Mouse (Mus musculus) bone marrow, adult 2 months (tissue): ENCODE results near the gene Hoxb8. TPM values are rescaled to one million over a fixed set of nuclear protein-coding genes. Genes with fewer than 3 reads are reported as not detected.
A peak's percentile ranks its signal among the peaks of the same experiment; 100 is the strongest.

ENCODE experiments used
- H3K27ac ChIP-seq: fragments of 200-500 bp; 2 replicates; pipeline ENCODE4 v1.5.1; 2012; ENCODE audit warnings: low read depth, mild to moderate bottlenecking, control low read depth, inconsistent platforms, low read length; ENCODE audit not compliant: control insufficient read depth, poor library complexity, insufficient read depth
- H3K4me1 ChIP-seq: fragments of 200-500 bp; 2 replicates; pipeline ENCODE4 v1.6.1; 2011; ENCODE audit warnings: low read length; ENCODE audit not compliant: control insufficient read depth, insufficient read depth
- H3K4me3 ChIP-seq: fragments of 200-500 bp; replicated peaks from 2 replicates; pipeline ENCODE3; 2011; ENCODE audit warnings: mild to moderate bottlenecking, low read depth, low read length, control low read depth; ENCODE audit not compliant: control insufficient read depth
- CTCF ChIP-seq: fragments of 200-500 bp; IDR thresholded peaks from 2 replicates; pipeline ENCODE4 v1.5.1; 2011; ENCODE audit warnings: low read length, control low read depth; ENCODE audit not compliant: control insufficient read depth, insufficient read depth
- POLR2A ChIP-seq: fragments of 200-500 bp; IDR thresholded peaks from 2 replicates; pipeline ENCODE4 v1.6.1; 2011; ENCODE audit warnings: low read depth, mild to moderate bottlenecking, control low read depth, low read length, borderline replicate concordance; ENCODE audit not compliant: control insufficient read depth
- WGBS: fragments of 180-500 bp; shearing (Covaris S2); methylation state at CpG from one replicate; pipeline ENCODE4 v1.1.7; 2018; 5-methylcytosine and 5-hydroxymethylcytosine counted together
- polyA plus RNA-seq: library from polyadenylated mRNA; stranded (reverse); fragments of >200 nt; gene quantifications from 2 replicates; pipeline ENCODE4 v1.2.4, GENCODE M21; 2011; ENCODE audit warnings: low replicate concordance; ENCODE audit not compliant: missing spikeins, insufficient read depth, insufficient read length

Hoxb8 gene
- polyA plus RNA-seq, 1 experiment: 0.75 TPM

GRCm38 (mm10) chr11:96255996-96256445 lies 25.7 kb upstream of the Hoxb8 start:
- Histone ChIP-seq H3K4me3 (no peak overlapping the region), H3K27ac (no peak overlapping the region), H3K4me1 (no peaks in the 10 kb centered on the region)
- TF ChIP-seq POLR2A (no peak), CTCF (no peak)
- WGBS: 23% methylated on average over 14 of the region's 14 CpGs

- Histone ChIP-seq H3K4me3 (no peak overlapping the region), H3K27ac (no peak overlapping the region), H3K4me1 (no peaks in the 10 kb centered on the region)
- no peak for TF ChIP-seq CTCF
- no peak for TF ChIP-seq POLR2A
- 41% methylated on average over 2 of the region's 2 CpGs for WGBS
These were observed 24.6 kb upstream of the Hoxb8 start for GRCm38 (mm10) chr11:96257141-96257540.

- TF ChIP-seq POLR2A (no peak), CTCF (no peak)
- Histone ChIP-seq H3K27ac (no peak overlapping the region), H3K4me1 (no peaks in the 10 kb centered on the region), H3K4me3 (no peak overlapping the region)
- 54% methylated on average over 2 of the region's 2 CpGs for WGBS
These were observed 22.7 kb upstream of the Hoxb8 start for GRCm38 (mm10) chr11:96259038-96259437.

GRCm38 (mm10) chr11:96259511-96259910 lies 22.2 kb upstream of the Hoxb8 start:
- Histone ChIP-seq H3K4me1 (no peaks in the 10 kb centered on the region), H3K27ac (no peak overlapping the region), H3K4me3 (no peak overlapping the region)
- WGBS: 10% methylated on average over 1 of the region's 1 CpGs
- no peak for TF ChIP-seq CTCF
- no peak for TF ChIP-seq POLR2A

DNA sequence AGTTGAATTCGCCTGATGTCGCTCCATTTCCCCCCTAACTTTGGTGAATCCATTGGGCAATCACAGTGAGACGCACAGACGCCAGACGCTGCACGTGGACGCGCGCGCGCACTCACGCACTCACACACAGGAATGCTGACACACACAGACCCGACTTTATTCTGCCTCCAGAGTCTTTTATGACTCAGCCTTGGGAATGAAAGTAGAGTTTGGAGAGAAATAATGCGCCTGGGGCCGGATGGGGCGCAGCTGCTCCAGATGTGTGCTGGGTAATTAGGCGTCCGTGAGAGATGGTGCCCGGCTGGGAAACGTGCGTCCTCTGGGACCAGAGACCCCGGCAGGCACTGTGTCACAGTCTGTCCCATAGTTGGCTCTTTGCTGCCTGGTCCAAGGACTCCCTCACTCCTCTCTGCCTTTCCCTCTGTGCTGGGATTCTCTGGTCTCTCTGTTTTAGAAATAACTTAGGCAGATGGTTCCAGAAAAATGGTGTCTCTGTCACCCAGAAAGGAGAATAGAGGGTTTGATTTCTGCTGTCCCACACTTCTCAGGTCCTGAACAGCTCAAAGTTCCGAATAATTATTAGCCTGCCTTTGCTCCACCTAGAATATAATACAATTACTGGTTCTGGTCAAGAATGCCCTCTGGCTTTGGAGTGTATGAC lies 21.3 kb upstream of the Hoxb8 start:
- 32% methylated on average over 23 of the region's 23 CpGs for WGBS
- Histone ChIP-seq H3K4me3 (no peak overlapping the region), H3K27ac (no peak overlapping the region), H3K4me1 (no peaks in the 10 kb centered on the region)
- no peak for TF ChIP-seq POLR2A
- TF ChIP-seq CTCF: no peak

GRCm38 (mm10) chr11:96261323-96261890 lies 20.3 kb upstream of the Hoxb8 start:
- 10% methylated on average over 24 of the region's 24 CpGs for WGBS
- TF ChIP-seq CTCF: peak; percentile 77
- TF ChIP-seq POLR2A: no peak
- Histone ChIP-seq H3K4me3 (no peak overlapping the region), H3K4me1 (no peaks in the 10 kb centered on the region), H3K27ac (no peak overlapping the region)

DNA sequence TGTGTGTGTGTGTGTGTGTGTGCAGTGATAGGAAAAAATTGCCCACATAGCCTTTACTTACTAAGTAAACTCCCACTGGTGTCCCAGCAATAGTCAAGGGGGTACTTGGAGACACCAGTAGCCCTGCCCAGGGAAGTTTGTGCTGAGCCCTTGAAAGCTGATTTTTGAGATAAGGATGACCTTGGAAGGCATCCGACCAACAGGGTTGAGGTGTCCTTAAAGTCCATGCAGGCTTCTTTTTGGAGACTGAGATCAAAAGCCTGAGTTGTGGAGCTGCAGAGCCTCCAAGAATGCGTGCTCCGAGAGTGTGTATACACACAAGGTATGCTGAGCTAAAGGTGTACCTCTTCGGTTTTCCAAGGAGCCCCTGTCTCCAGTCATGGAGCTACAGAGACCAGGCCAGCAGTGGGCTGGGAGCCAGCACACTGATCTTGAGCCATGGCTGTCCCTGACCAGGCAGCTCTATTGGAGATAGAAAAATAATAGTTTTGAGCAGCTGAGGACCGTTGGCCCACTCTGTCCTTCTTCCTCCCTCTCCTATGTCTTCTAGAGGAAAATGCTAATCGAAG lies 19.4 kb upstream of the Hoxb8 start:
- Histone ChIP-seq H3K4me1 (no peaks in the 10 kb centered on the region), H3K27ac (no peak overlapping the region), H3K4me3 (no peak overlapping the region)
- TF ChIP-seq POLR2A (no peak), CTCF (no peak)
- 51% methylated on average over 6 of the region's 6 CpGs for WGBS

DNA sequence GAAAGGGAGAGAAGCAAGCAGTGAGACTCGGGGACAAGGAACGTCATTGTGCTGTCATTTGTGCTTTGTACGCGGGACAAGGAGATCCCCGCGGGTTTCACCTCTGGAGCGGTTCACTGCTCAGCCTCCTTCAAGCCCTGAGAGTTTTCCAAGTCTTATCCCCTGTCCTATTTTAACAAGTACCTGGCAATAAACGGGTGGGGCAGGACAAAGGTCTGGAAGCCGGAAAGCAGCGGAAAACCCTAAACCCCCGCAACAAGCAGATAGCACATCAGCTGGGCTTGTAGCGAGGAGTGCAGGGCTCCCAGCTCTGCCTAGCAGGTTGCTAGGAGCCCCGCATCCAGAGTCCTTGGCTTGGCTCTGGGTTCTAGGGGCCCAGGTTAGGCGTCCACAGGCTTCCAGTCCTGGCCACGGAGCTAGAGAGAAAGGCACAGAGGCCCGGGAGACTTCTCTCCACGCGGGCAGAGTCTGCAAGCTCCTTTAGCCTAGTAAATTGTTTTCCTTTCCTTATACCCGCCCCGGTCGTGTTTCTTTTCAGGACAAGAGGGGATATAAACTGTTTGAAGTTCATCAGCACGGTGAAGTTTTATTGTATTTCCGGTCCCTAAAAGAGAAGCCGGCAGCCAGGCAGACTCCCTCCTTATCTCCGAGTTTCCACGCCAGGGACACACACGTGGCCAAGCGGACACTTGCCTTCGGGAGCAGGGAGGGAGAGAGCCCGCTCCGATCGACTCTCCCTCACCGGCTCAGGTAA lies 17.9 kb upstream of the Hoxb8 start:
- Histone ChIP-seq H3K4me3 (no peak overlapping the region), H3K27ac (no peak overlapping the region; the same call in 1 of the 2 replicates), H3K4me1 (no peaks in the 10 kb centered on the region)
- 32% methylated on average over 33 of the region's 33 CpGs for WGBS
- TF ChIP-seq POLR2A (no peak), CTCF (no peak)
